Mouse (Mus musculus) hindbrain, embryonic 10.5 days (tissue): ENCODE results near the gene 1700024P04Rik. TPM values are rescaled to one million over a fixed set of nuclear protein-coding genes. Genes with fewer than 3 reads are reported as not detected.

ENCODE experiments used
- polyA plus RNA-seq: library from polyadenylated mRNA; unstranded; fragments of >200 nt; fragmentation: Nextera tagmentation; extraction: Ambion mirVana; gene quantifications from 2 replicates; pipeline ENCODE4 v1.2.1, GENCODE M21; 2016

1700024P04Rik gene
- polyA plus RNA-seq, 1 experiment from 2014 or later, result not detected

Other genes with a start within 250 kb of the 1700024P04Rik start
- gene Fcho2, start 169.1 kb downstream of the 1700024P04Rik start, polyA plus RNA-seq, result 23.5 and 27.3 TPM in 2 replicates
- gene Tnpo1, start 58.2 kb downstream of the 1700024P04Rik start, polyA plus RNA-seq, result 72.9 and 74.6 TPM in 2 replicates
- gene Zfp366, start 200.3 kb upstream of the 1700024P04Rik start, polyA plus RNA-seq, result 0.43 and 0.45 TPM in 2 replicates